Mouse (Mus musculus): ENCODE results near the gene Eif5. TPM values are rescaled to one million over a fixed set of nuclear protein-coding genes. Genes with fewer than 3 reads are reported as not detected.

Gene Eif5
- polyA plus RNA-seq, 1 experiment, result 283 TPM

DNA sequence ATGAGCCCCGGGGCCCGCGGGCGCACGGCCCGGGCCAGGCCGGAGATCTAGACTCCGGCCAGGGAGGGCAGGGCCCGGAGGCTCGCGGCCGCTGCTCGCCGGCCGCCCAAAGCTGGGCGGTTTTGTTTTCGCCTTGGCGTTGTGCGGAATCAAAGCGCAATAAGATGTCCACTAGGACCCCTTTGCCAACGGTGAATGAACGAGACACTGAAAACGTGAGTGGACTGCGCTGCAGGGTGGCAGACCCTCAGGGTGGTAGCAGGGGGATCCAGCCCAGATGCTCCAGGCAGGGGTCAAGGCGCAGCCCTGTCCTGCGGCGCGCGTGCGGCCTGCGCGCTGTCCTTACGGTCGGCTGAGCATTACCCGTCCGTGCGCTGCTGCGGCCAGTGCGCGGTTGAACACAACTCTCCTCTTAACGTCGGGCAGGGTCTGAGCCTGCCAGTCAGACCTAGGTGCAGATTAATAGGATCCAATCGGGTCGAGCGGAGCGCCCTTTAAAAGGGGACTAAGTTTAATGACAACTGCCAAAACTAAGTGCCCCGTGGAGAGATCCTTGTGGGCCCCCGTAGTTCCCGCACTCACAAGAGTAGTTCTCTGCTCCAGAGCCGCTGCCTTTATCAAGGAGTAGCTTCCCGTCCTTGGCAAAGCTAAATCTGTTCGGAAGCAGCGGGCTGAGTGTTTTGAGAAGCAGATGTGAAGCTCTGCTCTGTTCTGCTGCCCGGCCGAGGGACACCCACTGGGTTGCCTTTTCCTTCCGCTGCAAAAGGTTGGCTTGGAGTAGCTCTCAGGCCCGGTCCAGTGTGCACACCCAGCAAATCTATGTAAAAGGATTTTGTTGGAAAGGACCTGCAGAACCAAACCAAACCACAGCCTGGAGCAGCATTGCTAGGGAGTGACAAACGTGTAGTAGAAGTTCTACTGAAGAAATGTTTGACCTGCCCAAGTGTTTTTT lies 37.3 kb downstream of the Eif5 start:
- peaks cover 2% of the 10 kb centered on the region for H3K4me1 ChIP-seq (ENCODE audit: control insufficient read depth, insufficient read depth, low read length)
- TF ChIP-seq POLR2A (IDR thresholded peaks at IDR 0.05; ENCODE audit: control insufficient read depth, low read depth, low read length) (no peak), CTCF (IDR thresholded peaks at IDR 0.05; ENCODE audit: control insufficient read depth, insufficient read depth, insufficient replicate concordance, low read depth, low read length) (no peak)
- H3K4me3 ChIP-seq (ENCODE audit: control insufficient read depth, low read depth, low read length), result peak overlapping the region; percentile 97
- H3K27ac ChIP-seq (ENCODE audit: control insufficient read depth, insufficient read depth, low read depth, low read length), result peak overlapping the region; percentile 92
- no peaks in the 10 kb centered on the region for H3K27me3 ChIP-seq (ENCODE audit: control insufficient read depth, insufficient read depth, low read length)
- H3K36me3 ChIP-seq (ENCODE audit: control insufficient read depth, insufficient read depth, low read length), result no peaks in the 10 kb centered on the region; the same call in 1 of the 2 replicates

GRCm38 (mm10) chr12:111583058-111583457 lies 45.2 kb downstream of the Eif5 start:
- no peak for TF ChIP-seq CTCF (IDR thresholded peaks at IDR 0.05; ENCODE audit: control insufficient read depth, insufficient read depth, insufficient replicate concordance, low read depth, low read length)
- H3K27me3 ChIP-seq (ENCODE audit: control insufficient read depth, insufficient read depth, low read length), result no peaks in the 10 kb centered on the region
- peaks cover 4% of the 10 kb centered on the region for H3K4me1 ChIP-seq (ENCODE audit: control insufficient read depth, insufficient read depth, low read length)
- H3K4me3 ChIP-seq (ENCODE audit: control insufficient read depth, low read depth, low read length), result peak overlapping the region; percentile 75
- no peaks in the 10 kb centered on the region for H3K36me3 ChIP-seq (ENCODE audit: control insufficient read depth, insufficient read depth, low read length)
- no peak overlapping the region for H3K27ac ChIP-seq (ENCODE audit: control insufficient read depth, insufficient read depth, low read depth, low read length)

DNA sequence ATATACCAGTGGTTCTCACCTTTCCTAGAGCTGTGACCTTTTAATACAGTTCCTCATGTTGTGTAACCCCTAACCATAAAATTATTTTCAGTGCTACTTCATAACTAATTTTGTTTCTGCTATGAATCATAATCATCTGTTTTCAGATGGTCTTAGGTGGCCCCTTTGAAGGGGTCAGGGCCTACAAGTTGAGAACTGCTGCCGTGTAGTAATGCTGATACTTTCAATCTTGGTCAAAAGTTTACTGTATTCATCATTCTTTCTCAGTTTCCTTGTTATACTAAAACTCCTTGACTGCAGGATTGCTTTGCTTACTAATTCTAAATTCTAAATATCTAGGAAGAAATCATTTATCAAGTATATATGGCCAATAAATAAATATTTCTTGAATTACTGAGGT lies 46.6 kb downstream of the Eif5 start:
- no peaks in the 10 kb centered on the region for H3K27me3 ChIP-seq (ENCODE audit: control insufficient read depth, insufficient read depth, low read length)
- no peaks in the 10 kb centered on the region for H3K36me3 ChIP-seq (ENCODE audit: control insufficient read depth, insufficient read depth, low read length)
- peak overlapping the region; percentile 68 for H3K4me3 ChIP-seq (ENCODE audit: control insufficient read depth, low read depth, low read length)
- TF ChIP-seq POLR2A (IDR thresholded peaks at IDR 0.05; ENCODE audit: control insufficient read depth, low read depth, low read length) (no peak), CTCF (IDR thresholded peaks at IDR 0.05; ENCODE audit: control insufficient read depth, insufficient read depth, insufficient replicate concordance, low read depth, low read length) (no peak)
- no peak overlapping the region for H3K27ac ChIP-seq (ENCODE audit: control insufficient read depth, insufficient read depth, low read depth, low read length)
- peaks cover 4% of the 10 kb centered on the region for H3K4me1 ChIP-seq (ENCODE audit: control insufficient read depth, insufficient read depth, low read length)

DNA sequence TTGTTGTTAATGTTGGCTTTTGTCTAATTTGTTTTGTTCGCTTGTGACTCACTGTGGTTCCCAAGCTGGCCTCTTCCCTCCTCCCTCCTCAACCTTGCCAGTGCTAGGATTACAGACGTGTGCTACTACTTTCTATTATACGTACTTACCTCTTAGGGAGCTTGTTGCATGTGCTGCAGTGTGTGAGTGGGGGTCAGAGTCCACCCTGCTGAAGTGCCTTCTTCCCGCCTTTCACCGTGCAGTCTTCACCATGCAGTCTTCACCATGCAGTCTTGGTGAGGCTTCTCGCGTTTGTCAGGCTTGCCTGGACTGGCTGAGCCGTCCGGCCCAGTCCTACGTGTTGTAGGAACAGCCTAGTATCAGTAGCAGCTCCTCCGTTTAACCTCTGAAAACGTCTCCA lies 49.4 kb downstream of the Eif5 start:
- H3K36me3 ChIP-seq (ENCODE audit: control insufficient read depth, insufficient read depth, low read length), result no peaks in the 10 kb centered on the region

GRCm38 (mm10) chr12:111592407-111593021 lies 54.7 kb downstream of the Eif5 start:
- Histone ChIP-seq H3K27ac (ENCODE audit: control insufficient read depth, insufficient read depth, low read depth, low read length) (no peak overlapping the region), H3K36me3 (ENCODE audit: control insufficient read depth, insufficient read depth, low read length) (no peaks in the 10 kb centered on the region), H3K4me3 (ENCODE audit: control insufficient read depth, low read depth, low read length) (no peak overlapping the region), H3K4me1 (ENCODE audit: control insufficient read depth, insufficient read depth, low read length) (no peaks in the 10 kb centered on the region), H3K27me3 (ENCODE audit: control insufficient read depth, insufficient read depth, low read length) (no peaks in the 10 kb centered on the region)
- TF ChIP-seq POLR2A (IDR thresholded peaks at IDR 0.05; ENCODE audit: control insufficient read depth, low read depth, low read length) (no peak), CTCF (IDR thresholded peaks at IDR 0.05; ENCODE audit: control insufficient read depth, insufficient read depth, insufficient replicate concordance, low read depth, low read length) (no peak)

More for the DNA sequence above, 49.4 kb downstream of the Eif5 start:
- H3K27ac ChIP-seq (ENCODE audit: control insufficient read depth, insufficient read depth, low read depth, low read length), result no peak overlapping the region
- TF ChIP-seq CTCF (IDR thresholded peaks at IDR 0.05; ENCODE audit: control insufficient read depth, insufficient read depth, insufficient replicate concordance, low read depth, low read length) (no peak), POLR2A (IDR thresholded peaks at IDR 0.05; ENCODE audit: control insufficient read depth, low read depth, low read length) (no peak)
- peaks cover 4% of the 10 kb centered on the region for H3K4me1 ChIP-seq (ENCODE audit: control insufficient read depth, insufficient read depth, low read length)
- H3K27me3 ChIP-seq (ENCODE audit: control insufficient read depth, insufficient read depth, low read length), result no peaks in the 10 kb centered on the region
- no peak overlapping the region for H3K4me3 ChIP-seq (ENCODE audit: control insufficient read depth, low read depth, low read length)

GRCm38 (mm10) chr12:111593775-111594174 lies 56.0 kb downstream of the Eif5 start:
- TF ChIP-seq CTCF (IDR thresholded peaks at IDR 0.05; ENCODE audit: control insufficient read depth, insufficient read depth, insufficient replicate concordance, low read depth, low read length) (no peak), POLR2A (IDR thresholded peaks at IDR 0.05; ENCODE audit: control insufficient read depth, low read depth, low read length) (no peak)
- Histone ChIP-seq H3K4me3 (ENCODE audit: control insufficient read depth, low read depth, low read length) (no peak overlapping the region), H3K36me3 (ENCODE audit: control insufficient read depth, insufficient read depth, low read length) (no peaks in the 10 kb centered on the region), H3K4me1 (ENCODE audit: control insufficient read depth, insufficient read depth, low read length) (no peaks in the 10 kb centered on the region), H3K27ac (ENCODE audit: control insufficient read depth, insufficient read depth, low read depth, low read length) (no peak overlapping the region), H3K27me3 (ENCODE audit: control insufficient read depth, insufficient read depth, low read length) (no peaks in the 10 kb centered on the region)

Other genes with a start within 250 kb of the Eif5 start
- 55.3 and 56.8 TPM in 2 replicates for gene Cdc42bpb, start 160.3 kb upstream of the Eif5 start, polyA plus RNA-seq (2012; rRNA removed)
- 0.72 and 1.3 TPM in 2 replicates for gene Lbhd2, start 131.2 kb upstream of the Eif5 start, polyA plus RNA-seq (2012; rRNA removed)
- gene Exoc3l4, start 121.0 kb upstream of the Eif5 start, polyA plus RNA-seq (2012; rRNA removed), result 5.5 and 6.5 TPM in 2 replicates
- gene Tnfaip2, start 95.5 kb upstream of the Eif5 start, polyA plus RNA-seq (2012; rRNA removed), result 77.2 and 89.7 TPM in 2 replicates
- 1.7 and 1.8 TPM in 2 replicates for gene Gm266, start 52.2 kb upstream of the Eif5 start, polyA plus RNA-seq (2012; rRNA removed)
- gene Mark3, start 36.5 kb downstream of the Eif5 start, polyA plus RNA-seq (2012; rRNA removed), result 17.0 and 21.4 TPM in 2 replicates
- 13.2 and 37.1 TPM in 2 replicates for gene Ckb, start 134.3 kb downstream of the Eif5 start, polyA plus RNA-seq (2012; rRNA removed)
- gene Trmt61a, start 140.1 kb downstream of the Eif5 start, polyA plus RNA-seq (2012; rRNA removed), result 11.0 and 11.9 TPM in 2 replicates
- 747 and 947 TPM in 2 replicates for gene Bag5, start 175.2 kb downstream of the Eif5 start, polyA plus RNA-seq (2012; rRNA removed)
- gene Apopt1, start 175.2 kb downstream of the Eif5 start, polyA plus RNA-seq (2012; rRNA removed), result 39.9 and 47.5 TPM in 2 replicates
- 9.6 and 11.1 TPM in 2 replicates for gene Klc1, start 220.8 kb downstream of the Eif5 start, polyA plus RNA-seq (2012; rRNA removed)

Data from testis, adult 2 months (tissue).